Mouse (Mus musculus) stomach, postnatal 0 days (tissue): Measurements from ENCODE around the gene Bms1.

ENCODE experiments used
- CTCF ChIP-seq: IDR thresholded peaks from 2 replicates; pipeline ENCODE4 v1.5.1; 2016; ENCODE audit warnings: antibody characterized with exemption, low read depth, mild to moderate bottlenecking, moderate library complexity
- EP300 ChIP-seq: optimal IDR thresholded peaks from 2 replicates; pipeline ENCODE3; 2016; ENCODE audit warnings: antibody characterized with exemption

- TF ChIP-seq CTCF (no peak), EP300 (no peak)
Measured at GRCm38 (mm10) chr6:118350342-118350741, 68.9 kb downstream of the Bms1 start.
